Mouse (Mus musculus) limb, embryonic 11.5 days (tissue): ENCODE results near the gene Micall1. TPM values are rescaled to one million over a fixed set of nuclear protein-coding genes. Genes with fewer than 3 reads are reported as not detected.
A peak's percentile ranks its signal among the peaks of the same experiment; 100 is the strongest.

Source experiments
- ATAC-seq: fragments of 200-750 bp; cut with Nextera tagmentation; 2 replicates; pipeline ENCODE4 v1.8.0; 2017; ENCODE audit warnings: low read depth; ENCODE audit not compliant: insufficient number of reproducible peaks, low FRiP score, low TSS enrichment
- DNase-seq: peaks from one replicate; pipeline ENCODE4 v3.0.0-alpha.2; 2015; ENCODE audit warnings: low spot score
- H3K27ac ChIP-seq: fragments of 300-500 bp; sonication (generic); replicated peaks from 2 replicates; pipeline ENCODE4 v1.5.1; 2014; ENCODE audit warnings: low read depth, mild to moderate bottlenecking, low read length
- H3K27me3 ChIP-seq: fragments of 300-500 bp; sonication (generic); 2 replicates; pipeline ENCODE4 v1.6.1; 2014; ENCODE audit warnings: mild to moderate bottlenecking, low read length, mixed read lengths; ENCODE audit not compliant: control insufficient read depth, insufficient read depth
- H3K36me3 ChIP-seq: fragments of 300-500 bp; sonication (generic); 2 replicates; pipeline ENCODE4 v1.6.1; 2014; ENCODE audit warnings: mild to moderate bottlenecking, low read length, moderate library complexity, mixed read lengths; ENCODE audit not compliant: control insufficient read depth, insufficient read depth
- H3K4me1 ChIP-seq: fragments of 300-500 bp; sonication (generic); 2 replicates; pipeline ENCODE4 v1.6.1; 2014; ENCODE audit warnings: low read length, mixed read lengths; ENCODE audit not compliant: control insufficient read depth, insufficient read depth
- H3K4me2 ChIP-seq: fragments of 300-500 bp; sonication (generic); 2 replicates; pipeline ENCODE4 v1.6.1; 2014; ENCODE audit warnings: low read depth, mild to moderate bottlenecking, moderate library complexity; ENCODE audit not compliant: severe bottlenecking
- H3K4me3 ChIP-seq: fragments of 300-500 bp; sonication (generic); 2 replicates; pipeline ENCODE4 v1.5.1; 2014; ENCODE audit warnings: low read depth, low read length
- H3K9ac ChIP-seq: fragments of 300-500 bp; sonication (generic); 2 replicates; pipeline ENCODE4 v1.6.1; 2014; ENCODE audit warnings: mild to moderate bottlenecking, low read length
- H3K9me3 ChIP-seq: fragments of 300-500 bp; sonication (generic); 2 replicates; pipeline ENCODE4 v1.6.1; 2016; ENCODE audit warnings: low read length; ENCODE audit not compliant: control insufficient read depth
- WGBS: fragments of 180-500 bp; shearing (Covaris S2); extraction: QIAGEN DNeasy Blood & Tissue Kit; methylation state at CpG from one replicate; pipeline ENCODE4 v1.1.7; 2014; 5-methylcytosine and 5-hydroxymethylcytosine counted together
- polyA plus RNA-seq: library from polyadenylated mRNA; unstranded; fragments of >200 nt; fragmentation: Nextera tagmentation; extraction: Ambion mirVana; gene quantifications from 2 replicates; pipeline ENCODE4 v1.2.1, GENCODE M21; 2014

The Micall1 gene
- 7.8 and 8.1 TPM in 2 replicates for polyA plus RNA-seq

DNA sequence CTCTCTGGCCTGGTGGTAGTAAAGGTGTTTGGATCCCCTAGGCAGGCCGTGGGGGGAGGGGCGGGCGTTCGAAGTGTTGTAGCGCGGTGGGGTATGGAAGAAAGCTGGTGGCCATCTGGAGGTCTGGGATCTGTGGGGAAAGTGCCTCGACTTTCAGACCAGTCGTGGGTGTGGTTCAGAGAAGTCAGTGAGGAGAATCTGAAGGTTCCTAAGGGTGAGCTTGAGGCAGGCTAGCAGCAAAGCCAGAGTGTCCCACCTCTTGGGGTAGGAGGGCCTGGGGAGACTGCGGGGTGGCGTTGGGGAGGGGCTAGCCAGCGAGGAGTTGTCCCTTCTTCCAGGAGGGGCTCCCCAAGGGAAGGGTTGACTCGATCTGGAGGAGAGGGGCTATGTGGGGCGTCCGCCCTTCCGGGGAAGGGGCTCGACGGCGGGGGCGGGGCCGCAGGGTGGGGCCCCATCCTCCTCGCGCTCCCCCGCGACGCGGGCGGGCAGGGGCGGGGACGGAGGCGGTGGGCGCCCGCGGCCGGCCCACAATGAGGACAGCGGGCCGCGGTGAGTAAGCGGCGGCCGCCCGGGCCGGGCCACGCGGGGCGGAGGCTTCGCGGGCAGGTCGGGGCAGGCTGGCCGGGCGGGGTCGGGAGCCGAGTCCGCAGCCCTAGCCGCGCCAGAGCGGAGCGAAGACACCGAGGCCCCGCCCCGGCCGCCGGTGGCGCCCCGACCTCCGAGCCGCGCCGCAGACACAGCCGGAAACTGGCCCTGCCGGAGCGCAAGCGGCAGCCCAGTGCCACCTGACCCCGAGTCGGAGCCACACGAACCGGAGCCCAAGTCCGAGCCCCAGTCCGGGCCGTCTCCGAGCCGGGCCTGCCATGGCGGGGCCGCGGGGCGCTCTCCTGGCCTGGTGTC lies at the start of gene Micall1:
Gene Micall1, plus strand, starts transcription at position 478 of the 900 bp plus-strand sequence.
- Histone ChIP-seq H3K36me3 (no peaks in the 10 kb centered on the region), H3K9ac (peak within 1 kb of the TSS; percentile 87), H3K4me3 (peak within 1 kb of the TSS; percentile 89), H3K4me1 (peaks cover 15% of the 10 kb centered on the region), H3K27me3 (no peaks in the 10 kb centered on the region), H3K9me3 (no peaks in the 10 kb centered on the region), H3K4me2 (peak within 1 kb of the TSS; percentile 97), H3K27ac (peak within 1 kb of the TSS; percentile 86)
- under 1% methylated on average over 48 of the region's 85 CpGs for WGBS
- DNase-seq (peak; percentile 84), ATAC-seq (peak; percentile 75)

DNA sequence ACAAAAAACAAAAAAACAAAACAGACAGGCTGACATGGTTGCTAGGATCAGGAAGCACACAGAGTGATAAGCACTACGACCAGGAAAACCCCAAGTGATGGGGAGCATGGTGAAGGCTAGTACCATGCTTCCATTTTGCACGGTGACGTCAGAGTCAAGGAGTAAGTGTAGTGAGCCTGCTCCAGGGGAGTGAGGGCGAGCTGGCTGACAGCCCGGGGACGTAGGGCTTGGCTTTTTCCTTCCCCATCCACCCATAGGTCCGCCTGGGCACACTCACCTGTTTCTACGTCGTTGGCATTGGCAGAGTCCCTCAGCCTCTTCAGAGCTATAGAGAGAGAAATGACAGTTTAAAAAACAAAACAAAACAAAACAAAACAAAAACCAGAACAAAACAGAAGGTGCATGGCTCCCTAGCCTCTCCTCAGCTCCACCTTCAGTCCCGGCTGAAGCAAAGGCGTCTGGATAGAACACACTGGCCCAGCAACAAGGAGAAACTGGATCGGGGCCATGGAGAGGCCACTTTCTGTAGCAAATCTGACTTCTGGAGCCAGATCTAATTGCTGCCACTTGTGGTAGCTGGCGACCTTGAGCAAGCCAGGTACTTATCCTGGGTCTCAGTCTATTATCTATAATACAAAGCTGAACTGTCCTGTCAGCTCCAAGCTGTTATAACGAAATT lies 47.7 kb upstream of the Micall1 start:
- no peak overlapping the region for H3K4me2 ChIP-seq
- 84% methylated on average over 14 of the region's 14 CpGs for WGBS
- H3K9me3 ChIP-seq, result no peaks in the 10 kb centered on the region
- no peak overlapping the region for H3K27ac ChIP-seq
- H3K36me3 ChIP-seq, result peaks cover 12% of the 10 kb centered on the region
- ATAC-seq, result no peak
- H3K9ac ChIP-seq, result no peak overlapping the region
- no peak for DNase-seq
- H3K4me3 ChIP-seq, result no peak overlapping the region
- peaks cover 7% of the 10 kb centered on the region; the same call in 1 of the 2 replicates for H3K4me1 ChIP-seq
- H3K27me3 ChIP-seq, result no peaks in the 10 kb centered on the region

DNA sequence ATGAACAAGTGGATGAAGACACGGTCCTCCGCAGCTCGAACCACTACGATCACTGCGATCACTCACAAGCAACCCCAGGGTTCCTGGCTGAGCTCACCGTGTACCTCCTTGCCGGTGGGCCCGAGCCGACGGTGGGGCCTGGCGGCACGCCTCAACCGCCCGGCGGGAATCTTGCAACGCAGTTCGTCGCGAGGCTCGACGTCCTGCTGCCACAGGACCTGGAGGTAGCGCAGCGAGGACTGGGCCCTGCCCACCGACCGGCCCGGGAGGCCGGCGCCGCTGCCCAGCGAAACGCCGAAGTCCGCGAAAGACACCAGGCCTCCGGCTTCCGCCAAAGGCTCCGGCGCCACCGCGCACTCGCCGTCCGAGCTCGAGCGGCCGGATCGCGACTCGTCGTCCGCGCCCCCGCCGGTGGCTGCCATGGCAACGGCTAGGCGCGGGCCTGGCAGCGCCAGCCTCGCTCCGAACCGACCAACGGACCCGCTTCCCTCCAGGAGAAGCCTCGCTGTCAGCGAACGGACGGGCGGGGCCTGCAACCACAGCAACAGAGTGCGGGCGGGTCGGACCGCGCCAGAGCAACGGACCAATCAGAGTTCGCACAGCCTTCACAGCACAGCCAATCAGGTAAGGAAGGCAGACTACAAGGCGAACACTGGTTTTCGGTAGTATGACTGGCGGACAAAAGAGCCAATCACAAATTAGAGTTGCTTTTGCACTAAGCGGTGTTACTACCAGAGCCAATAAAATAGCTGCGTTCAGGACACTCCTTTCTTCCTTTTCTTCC lies 46.1 kb upstream of the Micall1 start, which contains the start of gene Ankrd54:
Gene Ankrd54, minus strand, starts transcription at position 518 of the 784 bp plus-strand sequence.
- no peaks in the 10 kb centered on the region for H3K27me3 ChIP-seq
- H3K9ac ChIP-seq, result peak within 1 kb of the TSS; percentile 72
- peak within 1 kb of the TSS; percentile 72 for H3K4me3 ChIP-seq
- H3K27ac ChIP-seq, result no peak within 1 kb of the TSS
- no peaks in the 10 kb centered on the region for H3K9me3 ChIP-seq
- H3K4me1 ChIP-seq, result peaks cover 13% of the 10 kb centered on the region; the same call in 1 of the 2 replicates
- DNase-seq (peak; percentile 96), ATAC-seq (peak; percentile 99)
- WGBS, result under 1% methylated on average over 71 of the region's 80 CpGs
- H3K4me2 ChIP-seq, result peak within 1 kb of the TSS; percentile 80
- H3K36me3 ChIP-seq, result peaks cover 9% of the 10 kb centered on the region

DNA sequence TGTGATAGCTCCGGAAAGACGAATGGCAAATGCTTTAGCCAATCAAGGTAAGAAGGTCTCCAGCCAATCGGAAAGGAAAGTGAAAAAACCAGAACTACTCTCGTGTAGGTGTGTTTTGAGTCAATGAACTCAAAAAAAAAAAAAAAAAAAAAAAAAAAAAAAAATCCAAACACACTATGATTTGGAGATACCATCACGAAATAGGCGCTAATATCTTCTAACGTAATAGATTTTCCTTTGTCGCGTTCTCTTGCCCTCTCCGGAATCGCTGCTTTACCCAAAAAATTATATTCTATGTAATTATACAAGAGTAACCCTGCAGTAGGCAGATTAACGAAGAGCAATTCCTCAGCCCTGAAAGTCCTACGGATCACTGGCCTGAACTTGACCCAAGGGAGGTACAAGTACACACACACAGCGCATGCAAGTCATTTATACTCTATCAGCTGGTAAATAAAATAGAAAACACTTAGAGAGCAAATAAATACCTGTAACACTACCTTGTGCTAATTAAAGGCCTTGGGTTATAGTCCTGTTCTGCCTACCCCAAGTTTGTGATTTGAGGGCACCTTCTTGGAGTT lies 45.4 kb upstream of the Micall1 start:
- ATAC-seq (no peak), DNase-seq (no peak)
- Histone ChIP-seq H3K27ac (no peak overlapping the region), H3K36me3 (peaks cover 5% of the 10 kb centered on the region), H3K4me2 (peak overlapping the region; percentile 44), H3K27me3 (no peaks in the 10 kb centered on the region), H3K4me1 (peaks cover 13% of the 10 kb centered on the region; the same call in 1 of the 2 replicates), H3K9ac (no peak overlapping the region; the same call in 1 of the 2 replicates), H3K4me3 (peak overlapping the region; percentile 16), H3K9me3 (no peaks in the 10 kb centered on the region)
- WGBS, result 9% methylated on average over 14 of the region's 14 CpGs

DNA sequence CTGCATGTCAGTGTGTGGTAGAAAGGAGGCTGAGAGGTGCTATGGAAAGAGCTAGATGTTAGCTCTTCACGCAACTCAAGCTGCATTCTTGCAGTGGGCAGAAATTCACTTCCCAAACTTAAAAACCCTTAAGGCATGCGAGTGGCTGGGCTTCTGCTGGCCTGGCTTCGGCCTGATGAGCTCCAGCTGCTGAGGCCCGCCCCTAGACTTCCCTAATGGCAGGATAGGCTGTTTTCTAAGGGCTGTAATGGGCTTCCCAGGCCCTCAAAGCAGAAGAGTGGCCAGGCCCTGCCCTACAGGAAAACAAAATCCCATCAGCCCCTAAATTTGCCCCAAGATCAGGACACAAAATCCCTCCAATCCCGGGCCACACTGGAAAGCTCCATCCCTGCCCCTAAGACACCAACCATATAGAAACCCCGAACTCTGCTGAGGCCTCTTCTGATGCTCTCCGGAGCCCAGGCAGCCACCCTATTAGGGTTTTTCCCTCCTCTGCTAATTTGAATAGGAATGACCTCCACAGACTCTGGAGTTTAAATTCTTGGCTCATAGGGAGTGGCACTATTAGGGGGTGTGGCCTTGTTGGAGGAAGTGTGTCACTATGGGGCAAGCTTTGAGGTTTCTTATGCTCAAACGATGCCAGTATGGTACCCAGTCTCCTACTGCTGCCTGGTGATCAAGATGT lies 43.5 kb upstream of the Micall1 start:
- 37% methylated on average over 8 of the region's 8 CpGs for WGBS
- no peak for DNase-seq
- H3K27me3 ChIP-seq, result no peaks in the 10 kb centered on the region
- ATAC-seq, result no peak
- no peak overlapping the region for H3K4me3 ChIP-seq
- no peak overlapping the region for H3K9ac ChIP-seq
- H3K9me3 ChIP-seq, result no peaks in the 10 kb centered on the region
- H3K4me1 ChIP-seq, result peaks cover 13% of the 10 kb centered on the region; the same call in 1 of the 2 replicates
- H3K27ac ChIP-seq, result no peak overlapping the region; the same call in 1 of the 2 replicates
- H3K4me2 ChIP-seq, result no peak overlapping the region
- H3K36me3 ChIP-seq, result no peaks in the 10 kb centered on the region

DNA sequence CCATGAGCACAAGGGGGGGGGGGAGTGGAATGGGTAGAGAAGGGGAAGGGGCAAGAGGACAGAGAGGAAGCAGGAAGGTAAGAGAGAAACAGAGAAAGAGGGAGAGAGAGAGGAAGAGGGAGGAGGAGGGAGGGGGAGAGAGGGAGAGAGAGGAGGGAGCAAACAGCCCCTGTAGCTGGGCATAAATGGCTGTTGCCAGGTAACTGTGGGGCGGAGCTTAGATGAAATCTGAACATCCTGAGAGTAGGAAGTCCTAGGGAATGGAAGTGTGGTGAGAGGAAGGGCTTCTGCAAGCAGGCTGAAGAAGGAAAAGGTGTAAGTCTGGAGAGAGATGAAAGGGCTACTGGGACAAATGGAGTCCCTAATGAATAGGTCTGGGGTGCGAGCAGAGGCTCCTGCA lies 42.4 kb upstream of the Micall1 start:
- Histone ChIP-seq H3K4me3 (no peak overlapping the region), H3K4me2 (no peak overlapping the region)
- WGBS, result 24% methylated on average over 2 of the region's 2 CpGs

DNA sequence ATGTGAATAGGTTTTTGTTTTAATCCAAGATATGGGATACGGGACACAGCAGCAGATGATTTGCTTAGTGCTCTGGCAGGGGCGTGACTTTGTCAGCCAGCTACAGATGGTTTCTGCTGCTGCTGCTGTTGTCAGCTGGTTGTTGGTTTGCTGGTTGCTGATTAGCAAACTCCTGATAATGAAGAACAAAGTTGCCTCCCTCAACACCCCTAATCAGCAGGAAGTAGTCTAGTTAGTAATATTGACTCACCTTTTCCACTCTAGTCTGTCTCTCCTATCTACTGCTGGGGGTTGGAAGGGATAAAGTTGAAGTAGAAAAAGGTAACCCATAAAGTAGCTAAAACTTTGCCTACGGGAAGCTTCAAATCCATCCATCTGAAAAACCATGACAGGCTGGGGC lies 41.1 kb upstream of the Micall1 start:
- Histone ChIP-seq H3K36me3 (no peaks in the 10 kb centered on the region), H3K27ac (no peak overlapping the region), H3K4me2 (no peak overlapping the region), H3K27me3 (no peaks in the 10 kb centered on the region), H3K4me1 (peaks cover 11% of the 10 kb centered on the region; the same call in 1 of the 2 replicates), H3K9me3 (no peaks in the 10 kb centered on the region), H3K4me3 (no peak overlapping the region), H3K9ac (no peak overlapping the region)
- DNase-seq (no peak), ATAC-seq (no peak)
- 68% methylated on average over 3 of the region's 3 CpGs for WGBS

More for the DNA sequence above, 42.4 kb upstream of the Micall1 start:
- H3K4me1 ChIP-seq, result peaks cover 13% of the 10 kb centered on the region; the same call in 1 of the 2 replicates
- H3K27ac ChIP-seq, result no peak overlapping the region
- no peak overlapping the region for H3K9ac ChIP-seq
- no peaks in the 10 kb centered on the region for H3K36me3 ChIP-seq
- DNase-seq (peak; percentile 51), ATAC-seq (no peak)
- H3K27me3 ChIP-seq, result no peaks in the 10 kb centered on the region
- H3K9me3 ChIP-seq, result no peaks in the 10 kb centered on the region
